Mouse (Mus musculus): ENCODE results near the gene Grk1.

- TF ChIP-seq CTCF (IDR thresholded peaks at IDR 0.05; ENCODE audit: extremely low read depth, insufficient read depth, insufficient read length, insufficient replicate concordance): no peak
- no peak for TF ChIP-seq POLR2A (IDR thresholded peaks at IDR 0.05; ENCODE audit: low read depth, low read length)
Measured at GRCm38 (mm10) chr8:13360213-13360612, 44.7 kb upstream of the Grk1 start.

Data from spleen, adult 2 months (tissue).